Mouse (Mus musculus): ENCODE measurements around the gene Colq.

Gene Colq

GRCm38 (mm10) chr14:31575866-31576265 lies 15.3 kb downstream of the Colq start:
- no peak for DNase-seq (ENCODE audit: extremely low read depth, low read depth, low spot score)

GRCm38 (mm10) chr14:31574903-31575665 lies 16.1 kb downstream of the Colq start:
- no peak for DNase-seq (ENCODE audit: extremely low read depth, low read depth, low spot score)

- DNase-seq (ENCODE audit: extremely low read depth, low read depth, low spot score), result no peak
Measured at GRCm38 (mm10) chr14:31572561-31573175, 18.5 kb downstream of the Colq start.

GRCm38 (mm10) chr14:31571419-31571818 lies 19.7 kb downstream of the Colq start:
- DNase-seq (ENCODE audit: extremely low read depth, low read depth, low spot score), result no peak

GRCm38 (mm10) chr14:31570131-31570951 lies 20.8 kb downstream of the Colq start:
- no peak for DNase-seq (ENCODE audit: extremely low read depth, low read depth, low spot score)

GRCm38 (mm10) chr14:31569151-31569631 lies 22.0 kb downstream of the Colq start:
- DNase-seq (ENCODE audit: extremely low read depth, low read depth, low spot score), result no peak

- DNase-seq (ENCODE audit: extremely low read depth, low read depth, low spot score), result no peak
Measured at GRCm38 (mm10) chr14:31565478-31566212, 25.5 kb downstream of the Colq start.

GRCm38 (mm10) chr14:31564452-31565179 lies 26.5 kb downstream of the Colq start:
- no peak for DNase-seq (ENCODE audit: extremely low read depth, low read depth, low spot score)

- no peak for DNase-seq (ENCODE audit: extremely low read depth, low read depth, low spot score)
Measured at GRCm38 (mm10) chr14:31560886-31561285, 30.3 kb downstream of the Colq start.

- no peak for DNase-seq (ENCODE audit: extremely low read depth, low read depth, low spot score)
Measured at GRCm38 (mm10) chr14:31559216-31559615, 31.9 kb downstream of the Colq start.

GRCm38 (mm10) chr14:31557784-31558183 lies 33.4 kb downstream of the Colq start:
- no peak for DNase-seq (ENCODE audit: extremely low read depth, low read depth, low spot score)

- no peak for DNase-seq (ENCODE audit: extremely low read depth, low read depth, low spot score)
Measured at GRCm38 (mm10) chr14:31557273-31557672, 33.9 kb downstream of the Colq start.

GRCm38 (mm10) chr14:31556526-31557260 lies 34.5 kb downstream of the Colq start:
- DNase-seq (ENCODE audit: extremely low read depth, low read depth, low spot score), result no peak

GRCm38 (mm10) chr14:31555963-31556434 lies 35.1 kb downstream of the Colq start:
- DNase-seq (ENCODE audit: extremely low read depth, low read depth, low spot score), result no peak

GRCm38 (mm10) chr14:31555021-31555420 lies 36.1 kb downstream of the Colq start:
- DNase-seq (ENCODE audit: extremely low read depth, low read depth, low spot score), result no peak

- no peak for DNase-seq (ENCODE audit: extremely low read depth, low read depth, low spot score)
Measured at GRCm38 (mm10) chr14:31543885-31544442, 47.2 kb downstream of the Colq start.

- DNase-seq (ENCODE audit: extremely low read depth, low read depth, low spot score), result no peak
Measured at GRCm38 (mm10) chr14:31537298-31537697, 53.8 kb downstream of the Colq start.

GRCm38 (mm10) chr14:31532656-31533055 lies 58.5 kb downstream of the Colq start:
- no peak for DNase-seq (ENCODE audit: extremely low read depth, low read depth, low spot score)

GRCm38 (mm10) chr14:31531506-31532148 lies 59.5 kb downstream of the Colq start:
- DNase-seq (ENCODE audit: extremely low read depth, low read depth, low spot score), result no peak

Data from fat pad, adult 2 months (tissue).